Mouse (Mus musculus): ENCODE results near the gene Ube2t. TPM values are rescaled to one million over a fixed set of nuclear protein-coding genes. Genes with fewer than 3 reads are reported as not detected.

The Ube2t gene
- polyA plus RNA-seq, 1 experiment = 99.6 TPM

DNA sequence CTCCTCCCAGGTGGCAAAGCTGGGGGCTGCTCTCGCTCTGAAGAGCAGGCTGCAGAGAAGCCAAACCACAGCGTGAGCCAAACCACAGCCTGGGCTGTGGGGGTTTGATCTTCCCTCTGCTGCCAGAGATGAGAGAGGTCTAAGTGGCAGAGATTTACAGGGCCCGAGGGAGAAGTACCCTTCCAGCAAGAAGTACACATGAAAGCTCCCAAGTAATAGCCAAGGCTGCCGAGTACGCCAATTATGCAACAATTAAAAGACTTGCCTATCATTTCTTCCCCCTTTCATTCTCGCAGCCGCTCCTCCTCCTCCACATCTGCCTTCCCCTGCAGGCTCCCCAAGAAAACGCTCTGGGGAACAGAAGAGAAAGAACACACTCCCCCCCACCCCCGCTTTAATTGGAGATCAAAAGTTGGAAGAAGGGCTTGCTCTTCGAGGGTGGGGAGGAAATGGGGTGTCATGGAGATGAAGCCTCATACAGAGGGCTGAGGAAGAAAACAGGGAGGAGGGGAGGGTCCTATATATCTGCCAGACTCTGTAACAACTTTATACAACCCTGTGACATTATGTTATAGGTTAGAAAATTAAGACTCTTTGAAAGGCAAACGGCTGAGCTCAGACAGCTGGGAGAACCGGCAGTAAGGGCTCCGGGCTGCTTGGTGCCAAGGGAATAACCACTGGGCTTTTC lies 56.9 kb downstream of the Ube2t start:
- Histone ChIP-seq H3K4me3 (ENCODE audit: low read depth, low read length) (no peak overlapping the region), H3K27ac (ENCODE audit: insufficient read depth, low read length) (no peak overlapping the region), H3K27me3 (ENCODE audit: control insufficient read depth, insufficient read depth, low read length, poor library complexity, severe bottlenecking) (no peaks in the 10 kb centered on the region), H3K4me1 (ENCODE audit: control insufficient read depth, insufficient read depth, low read length) (no peaks in the 10 kb centered on the region), H3K36me3 (ENCODE audit: control insufficient read depth, insufficient read depth, low read length, poor library complexity, severe bottlenecking) (no peaks in the 10 kb centered on the region), H3K9me3 (replicated peaks; ENCODE audit: control insufficient read depth, insufficient read depth, low read length, poor library complexity, severe bottlenecking) (0 out of 2 replicates have a peak, but pooled peaks cover 2% of the 10 kb centered on the region), H3K9ac (ENCODE audit: low read depth, poor library complexity, severe bottlenecking) (no peak overlapping the region)
- TF ChIP-seq CTCF (IDR thresholded peaks at IDR 0.05; ENCODE audit: low read depth, low read length) (no peak), EP300 (IDR thresholded peaks at IDR 0.05; ENCODE audit: insufficient read depth, low read depth, low read length) (no peak), POLR2A (IDR thresholded peaks at IDR 0.05; ENCODE audit: insufficient read depth, low read length) (no peak)

DNA sequence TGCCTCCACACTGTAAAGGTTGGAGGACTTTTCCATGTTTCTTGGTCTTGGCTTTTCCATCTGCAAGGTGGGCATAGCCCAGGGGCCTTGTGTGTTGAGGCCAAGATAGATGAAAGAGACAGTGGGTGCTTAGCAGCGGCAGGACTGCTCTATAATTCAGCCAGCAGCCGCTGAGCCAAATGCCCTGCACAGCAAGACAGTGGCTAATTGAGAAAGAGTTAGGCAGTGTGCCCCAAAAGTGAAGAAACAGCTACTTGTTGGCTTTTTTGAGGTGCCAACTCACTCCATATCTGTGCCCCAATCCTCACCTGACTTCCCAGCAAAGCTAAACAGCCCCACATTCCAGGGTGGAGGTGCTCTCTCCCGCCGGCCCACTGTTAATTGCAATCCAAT lies 57.4 kb downstream of the Ube2t start:
- no peaks in the 10 kb centered on the region for H3K36me3 ChIP-seq (ENCODE audit: control insufficient read depth, insufficient read depth, low read length, poor library complexity, severe bottlenecking)
- H3K9ac ChIP-seq (ENCODE audit: low read depth, poor library complexity, severe bottlenecking) = no peak overlapping the region
- no peak for TF ChIP-seq CTCF (IDR thresholded peaks at IDR 0.05; ENCODE audit: low read depth, low read length)
- H3K27me3 ChIP-seq (ENCODE audit: control insufficient read depth, insufficient read depth, low read length, poor library complexity, severe bottlenecking) = no peaks in the 10 kb centered on the region
- H3K27ac ChIP-seq (ENCODE audit: insufficient read depth, low read length) = no peak overlapping the region
- no peaks in the 10 kb centered on the region for H3K4me1 ChIP-seq (ENCODE audit: control insufficient read depth, insufficient read depth, low read length)
- H3K9me3 ChIP-seq (replicated peaks; ENCODE audit: control insufficient read depth, insufficient read depth, low read length, poor library complexity, severe bottlenecking) = 0 out of 2 replicates have a peak, but pooled peaks cover 2% of the 10 kb centered on the region
- H3K4me3 ChIP-seq (ENCODE audit: low read depth, low read length) = no peak overlapping the region

DNA sequence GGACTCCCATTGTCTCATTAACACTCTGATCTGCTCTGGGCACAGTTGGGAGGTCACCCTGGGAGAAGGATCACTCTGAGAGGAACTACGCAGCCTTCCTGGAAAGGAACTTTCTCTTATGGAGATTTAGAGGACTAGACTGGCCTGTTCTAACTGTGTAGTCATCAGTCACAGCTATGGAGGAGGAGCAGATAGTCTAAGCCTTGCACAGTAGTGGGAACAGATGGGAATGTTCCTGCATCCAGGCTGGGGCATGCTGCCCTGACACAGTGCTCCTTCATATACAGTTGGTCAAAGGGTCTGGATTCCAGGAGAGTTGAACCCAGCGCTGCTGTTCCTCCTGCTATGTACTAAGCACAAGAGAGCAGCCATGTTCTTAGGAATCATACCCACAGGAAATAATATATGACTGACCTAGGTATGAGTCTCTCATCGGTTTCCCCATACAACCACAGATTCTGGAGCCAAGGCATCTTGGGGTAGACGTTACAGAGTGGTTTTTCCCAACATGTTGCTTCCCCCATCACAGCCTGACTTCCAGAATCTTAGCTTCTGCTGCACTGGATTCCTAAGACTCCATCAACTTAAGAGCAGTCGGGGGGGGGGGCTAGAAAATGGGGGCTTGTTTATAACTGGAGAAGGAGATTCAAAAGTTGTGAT lies 58.0 kb downstream of the Ube2t start:
- Histone ChIP-seq H3K27ac (ENCODE audit: insufficient read depth, low read length) (no peak overlapping the region), H3K36me3 (ENCODE audit: control insufficient read depth, insufficient read depth, low read length, poor library complexity, severe bottlenecking) (no peaks in the 10 kb centered on the region), H3K27me3 (ENCODE audit: control insufficient read depth, insufficient read depth, low read length, poor library complexity, severe bottlenecking) (no peaks in the 10 kb centered on the region), H3K4me1 (ENCODE audit: control insufficient read depth, insufficient read depth, low read length) (no peaks in the 10 kb centered on the region), H3K4me3 (ENCODE audit: low read depth, low read length) (no peak overlapping the region), H3K9me3 (replicated peaks; ENCODE audit: control insufficient read depth, insufficient read depth, low read length, poor library complexity, severe bottlenecking) (0 out of 2 replicates have a peak, but pooled peaks cover 2% of the 10 kb centered on the region), H3K9ac (ENCODE audit: low read depth, poor library complexity, severe bottlenecking) (no peak overlapping the region)
- TF ChIP-seq EP300 (IDR thresholded peaks at IDR 0.05; ENCODE audit: insufficient read depth, low read depth, low read length) (no peak), CTCF (IDR thresholded peaks at IDR 0.05; ENCODE audit: low read depth, low read length) (no peak), POLR2A (IDR thresholded peaks at IDR 0.05; ENCODE audit: insufficient read depth, low read length) (no peak)

DNA sequence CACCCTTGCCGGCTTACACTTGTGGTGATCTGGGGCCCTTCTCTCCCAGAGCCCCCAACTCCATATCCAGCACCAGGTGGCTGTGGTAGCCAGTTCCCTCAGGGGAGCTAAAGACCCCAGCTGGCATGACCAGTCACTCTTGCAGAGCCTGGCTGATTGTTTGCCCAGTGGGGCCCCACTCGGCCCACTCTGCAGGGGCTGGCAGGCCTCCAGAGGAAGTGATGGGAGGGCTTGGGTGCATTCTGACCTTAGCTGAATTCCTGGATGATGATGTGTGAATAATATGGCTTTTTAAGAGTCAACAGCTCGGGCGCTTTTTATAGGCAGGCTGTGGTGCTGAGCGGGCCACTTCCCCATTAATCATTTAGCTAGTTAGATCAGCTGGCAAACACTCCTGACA lies 58.6 kb downstream of the Ube2t start:
- H3K36me3 ChIP-seq (ENCODE audit: control insufficient read depth, insufficient read depth, low read length, poor library complexity, severe bottlenecking) = no peaks in the 10 kb centered on the region

DNA sequence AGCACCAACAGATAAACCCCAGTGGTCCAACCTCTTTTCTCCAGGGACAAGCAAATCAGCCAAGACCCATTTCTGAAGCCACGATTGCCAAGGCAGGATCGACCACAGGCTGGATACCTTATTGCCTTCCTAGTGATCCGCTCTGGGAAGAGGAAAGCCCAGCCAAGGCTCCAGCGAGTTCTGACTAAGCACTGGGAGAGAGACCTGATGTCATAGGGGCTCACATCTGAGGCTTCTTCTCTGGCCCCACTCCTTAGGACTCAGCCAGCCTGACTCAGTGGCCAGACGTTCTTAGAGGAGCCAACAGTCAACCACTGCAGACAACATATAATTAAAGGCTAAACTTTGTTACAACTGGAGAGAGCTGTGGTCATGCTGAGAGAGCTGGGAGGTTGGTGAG lies 59.6 kb downstream of the Ube2t start:
- H3K9ac ChIP-seq (ENCODE audit: low read depth, poor library complexity, severe bottlenecking) = no peak overlapping the region
- no peaks in the 10 kb centered on the region for H3K36me3 ChIP-seq (ENCODE audit: control insufficient read depth, insufficient read depth, low read length, poor library complexity, severe bottlenecking)
- H3K27me3 ChIP-seq (ENCODE audit: control insufficient read depth, insufficient read depth, low read length, poor library complexity, severe bottlenecking) = no peaks in the 10 kb centered on the region
- no peaks in the 10 kb centered on the region for H3K4me1 ChIP-seq (ENCODE audit: control insufficient read depth, insufficient read depth, low read length)
- H3K4me3 ChIP-seq (ENCODE audit: low read depth, low read length) = no peak overlapping the region
- H3K27ac ChIP-seq (ENCODE audit: insufficient read depth, low read length) = no peak overlapping the region
- TF ChIP-seq POLR2A (IDR thresholded peaks at IDR 0.05; ENCODE audit: insufficient read depth, low read length) = no peak
- TF ChIP-seq CTCF (IDR thresholded peaks at IDR 0.05; ENCODE audit: low read depth, low read length) = no peak
- TF ChIP-seq EP300 (IDR thresholded peaks at IDR 0.05; ENCODE audit: insufficient read depth, low read depth, low read length) = no peak
- H3K9me3 ChIP-seq (replicated peaks; ENCODE audit: control insufficient read depth, insufficient read depth, low read length, poor library complexity, severe bottlenecking) = 0 out of 2 replicates have a peak, but pooled peaks cover 2% of the 10 kb centered on the region

More for the DNA sequence above, 58.6 kb downstream of the Ube2t start:
- H3K4me3 ChIP-seq (ENCODE audit: low read depth, low read length) = no peak overlapping the region
- H3K4me1 ChIP-seq (ENCODE audit: control insufficient read depth, insufficient read depth, low read length) = no peaks in the 10 kb centered on the region
- 0 out of 2 replicates have a peak, but pooled peaks cover 2% of the 10 kb centered on the region for H3K9me3 ChIP-seq (replicated peaks; ENCODE audit: control insufficient read depth, insufficient read depth, low read length, poor library complexity, severe bottlenecking)
- no peak overlapping the region for H3K9ac ChIP-seq (ENCODE audit: low read depth, poor library complexity, severe bottlenecking)
- no peak for TF ChIP-seq POLR2A (IDR thresholded peaks at IDR 0.05; ENCODE audit: insufficient read depth, low read length)
- TF ChIP-seq CTCF (IDR thresholded peaks at IDR 0.05; ENCODE audit: low read depth, low read length) = no peak
- no peak for TF ChIP-seq EP300 (IDR thresholded peaks at IDR 0.05; ENCODE audit: insufficient read depth, low read depth, low read length)
- no peak overlapping the region for H3K27ac ChIP-seq (ENCODE audit: insufficient read depth, low read length)
- no peaks in the 10 kb centered on the region for H3K27me3 ChIP-seq (ENCODE audit: control insufficient read depth, insufficient read depth, low read length, poor library complexity, severe bottlenecking)

DNA sequence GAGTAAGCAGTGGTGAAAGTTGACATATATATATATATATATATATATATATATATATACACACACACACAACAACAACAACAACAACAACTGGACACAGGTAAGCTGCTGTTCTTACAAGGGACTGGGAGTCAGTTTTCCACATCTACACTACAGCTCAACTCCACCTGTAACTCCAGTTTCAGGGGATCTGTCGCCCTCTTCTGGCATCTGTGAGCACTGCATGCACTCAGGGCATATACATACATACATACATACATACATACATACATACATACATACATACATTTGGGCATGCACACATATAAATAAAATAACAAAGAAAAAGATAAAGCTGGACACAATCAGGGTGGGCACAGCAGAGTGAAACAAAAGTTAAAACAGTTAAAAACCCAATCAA lies 61.2 kb downstream of the Ube2t start:
- Histone ChIP-seq H3K9me3 (replicated peaks; ENCODE audit: control insufficient read depth, insufficient read depth, low read length, poor library complexity, severe bottlenecking) (0 out of 2 replicates have a peak, but pooled peaks cover 7% of the 10 kb centered on the region), H3K27ac (ENCODE audit: insufficient read depth, low read length) (no peak overlapping the region), H3K27me3 (ENCODE audit: control insufficient read depth, insufficient read depth, low read length, poor library complexity, severe bottlenecking) (no peaks in the 10 kb centered on the region), H3K9ac (ENCODE audit: low read depth, poor library complexity, severe bottlenecking) (no peak overlapping the region), H3K36me3 (ENCODE audit: control insufficient read depth, insufficient read depth, low read length, poor library complexity, severe bottlenecking) (no peaks in the 10 kb centered on the region), H3K4me1 (ENCODE audit: control insufficient read depth, insufficient read depth, low read length) (no peaks in the 10 kb centered on the region), H3K4me3 (ENCODE audit: low read depth, low read length) (no peak overlapping the region)
- no peak for TF ChIP-seq EP300 (IDR thresholded peaks at IDR 0.05; ENCODE audit: insufficient read depth, low read depth, low read length)
- TF ChIP-seq CTCF (IDR thresholded peaks at IDR 0.05; ENCODE audit: low read depth, low read length) = peak; percentile 25
- TF ChIP-seq POLR2A (IDR thresholded peaks at IDR 0.05; ENCODE audit: insufficient read depth, low read length) = no peak

Other genes starting within 250 kb of the Ube2t start
- 8.9 and 9.8 TPM in 2 replicates for gene Ppp1r12b, start 6.6 kb upstream of the Ube2t start, polyA plus RNA-seq (2011; ENCODE audit: insufficient read depth, insufficient read length, low read depth, missing spikeins)
- 0.26 and 0.81 TPM in 2 replicates for gene Lgr6, start 142.7 kb downstream of the Ube2t start, polyA plus RNA-seq (2011; ENCODE audit: insufficient read depth, insufficient read length, low read depth, missing spikeins)
- gene Ptpn7, start 170.1 kb downstream of the Ube2t start, polyA plus RNA-seq (2011; ENCODE audit: insufficient read depth, insufficient read length, low read depth, missing spikeins) = 1.5 and 1.8 TPM in 2 replicates
- gene Arl8a, start 184.3 kb downstream of the Ube2t start, polyA plus RNA-seq (2011; ENCODE audit: insufficient read depth, insufficient read length, low read depth, missing spikeins) = 94.4 and 106 TPM in 2 replicates
- not detected in 2 replicates for gene Gpr37l1, start 205.1 kb downstream of the Ube2t start, polyA plus RNA-seq (2011; ENCODE audit: insufficient read depth, insufficient read length, low read depth, missing spikeins)